Mouse (Mus musculus) CD4-positive, CD25-positive, alpha-beta regulatory T cell, adult 4 months (primary cell): ENCODE results near the gene Gm49450. TPM values are rescaled to one million over a fixed set of nuclear protein-coding genes. Genes with fewer than 3 reads are reported as not detected.

Source experiments
- ATAC-seq: one replicate; pipeline ENCODE4 v1.8.0; 2017
- polyA plus RNA-seq, 2 experiments: library from polyadenylated mRNA; unstranded; fragments of 100-300 nt; shearing (Covaris generic); gene quantifications; one replicate each; pipeline ENCODE4 v1.2.1; 2017

Gene Gm49450
- polyA plus RNA-seq, 2 experiments from 2014 or later: not detected

DNA sequence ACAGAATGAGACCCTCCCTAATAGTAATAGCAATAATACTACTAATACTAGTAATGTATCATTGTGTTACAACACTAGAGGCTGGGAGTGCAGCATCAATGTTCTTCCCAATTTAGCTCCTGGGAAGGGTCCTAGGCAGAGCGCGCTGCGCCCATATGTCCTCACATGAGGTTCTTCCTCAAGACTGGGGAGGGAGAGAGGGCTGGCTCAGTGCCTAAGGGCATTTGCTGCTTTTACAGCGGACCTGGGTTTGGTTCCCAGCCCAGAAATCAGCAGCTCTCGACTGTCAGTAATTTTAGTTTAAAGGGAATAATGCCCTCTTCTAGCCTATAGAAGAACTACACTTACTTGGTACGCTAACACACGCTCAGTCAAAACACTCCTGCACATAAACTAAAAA lies 65.8 kb downstream of the Gm49450 start:
- no peak for ATAC-seq

DNA sequence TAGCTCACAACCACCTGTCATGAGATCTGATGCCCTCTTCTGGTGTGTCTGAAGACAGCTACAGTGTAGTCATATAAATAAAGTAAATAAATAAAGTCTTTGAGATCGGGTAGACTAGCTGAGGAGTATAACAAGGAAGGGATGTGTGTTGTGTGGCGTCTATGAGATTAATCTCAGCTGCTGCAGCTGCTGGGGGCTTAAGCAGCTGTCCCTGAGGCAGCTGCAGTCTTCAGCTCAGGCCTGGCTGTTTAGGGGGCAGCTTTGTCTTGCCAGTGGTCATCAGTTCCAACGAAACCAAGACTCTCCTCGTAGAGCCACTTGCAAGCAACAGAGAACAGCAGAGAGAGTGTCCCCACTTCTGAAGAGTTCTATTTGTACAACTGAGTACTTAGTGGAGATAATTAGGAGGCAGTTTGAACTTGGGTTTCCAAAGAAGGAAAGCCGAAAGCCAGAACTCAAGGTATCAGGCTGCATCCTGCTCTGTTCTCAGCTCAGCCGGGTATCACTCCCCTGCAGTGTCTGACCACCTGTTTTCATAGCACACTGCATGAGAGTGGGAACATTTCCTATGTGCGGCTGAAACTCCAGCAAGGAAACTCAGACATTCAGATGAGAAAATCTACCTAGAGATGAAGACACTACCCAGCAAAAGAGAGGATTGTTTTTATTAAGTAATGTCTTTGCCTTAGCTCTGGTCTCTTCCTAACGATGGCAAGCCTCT lies 66.5 kb downstream of the Gm49450 start:
- no peak for ATAC-seq

DNA sequence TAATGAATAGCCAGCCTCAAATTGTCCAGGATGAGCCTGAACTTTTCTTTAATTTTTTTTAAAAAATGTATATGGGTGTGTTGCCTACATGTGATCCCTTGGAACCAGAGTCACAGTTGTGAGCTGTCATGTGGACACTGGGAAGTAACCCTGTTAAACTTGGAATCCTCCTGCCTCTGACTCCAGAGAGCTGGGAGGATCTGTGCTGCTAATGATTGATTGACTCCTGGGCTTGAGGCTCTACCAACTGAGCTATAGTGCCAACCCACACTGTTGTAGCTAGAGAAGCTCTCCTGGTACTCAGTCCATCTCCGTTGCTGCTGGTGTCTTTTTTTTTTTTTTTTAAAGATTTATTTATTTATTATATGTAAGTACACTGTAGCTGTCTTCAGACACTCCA lies 69.2 kb downstream of the Gm49450 start:
- no peak for ATAC-seq

DNA sequence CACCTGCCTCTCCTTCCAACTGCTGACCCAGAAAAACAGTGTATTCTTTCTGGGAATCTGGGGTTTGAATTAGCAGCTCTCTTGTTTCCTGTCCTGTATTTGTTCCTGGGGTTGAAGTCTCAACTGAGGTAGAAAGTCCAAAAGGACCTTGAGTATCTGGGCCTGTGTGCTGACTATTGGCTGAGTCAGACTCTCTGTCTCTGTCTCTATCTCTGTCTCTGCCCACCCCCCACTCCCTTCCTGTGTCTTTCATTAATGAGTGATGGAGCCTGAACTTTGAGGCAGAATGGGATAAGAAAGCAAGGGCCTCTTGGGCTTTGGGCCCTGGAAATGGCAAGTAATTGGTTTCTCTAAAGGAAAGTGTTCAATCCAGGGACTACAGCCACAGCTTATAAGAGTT lies 69.7 kb downstream of the Gm49450 start:
- ATAC-seq: no peak

Other genes starting within 250 kb of the Gm49450 start
- gene Ccdc65, start 245.3 kb downstream of the Gm49450 start, polyA plus RNA-seq: not detected
- 1 to 10 TPM in 1 of 2 experiments, under 1 TPM in 1; 0.75 to 1.0 TPM for gene Fkbp11, start 225.4 kb downstream of the Gm49450 start, polyA plus RNA-seq
- gene Arf3, start 190.3 kb downstream of the Gm49450 start, polyA plus RNA-seq: 10 to 100 TPM; 33.0 to 35.3 TPM
- not detected for gene Wnt10b, start 175.4 kb downstream of the Gm49450 start, polyA plus RNA-seq
- gene Wnt1, start 163.7 kb downstream of the Gm49450 start, polyA plus RNA-seq: not detected
- not detected for gene Ddn, start 144.1 kb downstream of the Gm49450 start, polyA plus RNA-seq
- 100 to 1,000 TPM; 126 to 187 TPM for gene Prkag1, start 122.0 kb downstream of the Gm49450 start, polyA plus RNA-seq
- 10 to 100 TPM; 30.9 to 38.6 TPM for gene Kmt2d, start 82.3 kb downstream of the Gm49450 start, polyA plus RNA-seq
- 10 to 100 TPM; 11.3 to 14.2 TPM for gene Rhebl1, start 59.0 kb downstream of the Gm49450 start, polyA plus RNA-seq
- gene Dhh, start 55.0 kb downstream of the Gm49450 start, polyA plus RNA-seq: not detected
- gene Lmbr1l, start 35.3 kb downstream of the Gm49450 start, polyA plus RNA-seq: 10 to 100 TPM; 23.3 to 61.6 TPM
- gene Tuba1b, start 19.0 kb downstream of the Gm49450 start, polyA plus RNA-seq: 100 to 1,000 TPM; 419 to 534 TPM
- 100 to 1,000 TPM; 212 to 259 TPM for gene Tuba1a, start 152 bp upstream of the Gm49450 start, polyA plus RNA-seq
- 100 to 1,000 TPM in 1 of 2 experiments, 10 to 100 TPM in 1; 74.6 to 131 TPM for gene Tuba1c, start 76.3 kb upstream of the Gm49450 start, polyA plus RNA-seq
- not detected for gene Prph, start 101.6 kb upstream of the Gm49450 start, polyA plus RNA-seq
- 1 to 10 TPM in 1 of 2 experiments, under 1 TPM in 1; 0.59 to 1.3 TPM for gene Troap, start 121.0 kb upstream of the Gm49450 start, polyA plus RNA-seq
- gene C1ql4, start 134.3 kb upstream of the Gm49450 start, polyA plus RNA-seq: not detected
- gene Dnajc22, start 139.6 kb upstream of the Gm49450 start, polyA plus RNA-seq: not detected
- under 1 TPM in 1 of 2 experiments, not detected in 1; 0.62 TPM for gene Spats2, start 172.4 kb upstream of the Gm49450 start, polyA plus RNA-seq